Mouse (Mus musculus): Measurements from ENCODE around the gene Ptgdr2.

DNA sequence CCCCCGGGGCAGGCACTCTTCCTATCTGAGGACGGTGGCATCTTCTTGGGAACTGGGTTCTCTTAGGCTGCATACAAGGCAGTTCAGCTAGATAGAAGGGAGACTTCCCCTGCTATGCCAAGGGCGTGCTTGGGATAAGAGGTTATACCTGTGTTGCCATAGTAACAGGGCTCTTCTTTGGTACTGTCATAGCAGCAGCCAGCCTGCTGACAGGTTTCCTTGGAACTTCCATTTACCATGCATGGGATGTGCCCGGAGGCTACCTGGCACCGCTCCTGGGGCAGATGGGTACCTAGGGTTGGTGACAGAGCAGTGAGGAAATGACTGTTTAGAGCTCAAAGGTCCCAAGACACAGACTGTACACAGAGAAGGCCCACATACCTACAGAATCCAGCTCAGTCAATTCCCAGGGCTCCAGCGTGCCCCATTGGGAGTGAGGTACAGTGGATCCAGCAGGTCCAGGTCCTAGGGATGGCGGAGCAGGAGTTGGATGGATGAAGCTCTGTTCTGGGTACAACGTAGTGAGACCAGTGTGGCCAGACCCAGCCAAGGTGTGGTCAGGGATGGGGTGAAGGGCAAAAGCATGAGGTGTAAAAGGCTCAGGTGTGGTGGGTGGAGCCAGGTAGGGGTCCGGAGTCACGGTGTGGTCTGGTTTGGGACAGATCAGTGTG is 18.5 kb upstream of the Ptgdr2 start:
- TF ChIP-seq CTCF (IDR thresholded peaks at IDR 0.05) = no peak
- TF ChIP-seq EP300 (IDR thresholded peaks at IDR 0.05) = no peak

Data from lung, postnatal 0 days (tissue).